Mouse (Mus musculus): ENCODE measurements around the gene Slc15a3. TPM values are rescaled to one million over a fixed set of nuclear protein-coding genes. Genes with fewer than 3 reads are reported as not detected.

Gene Slc15a3
- polyA plus RNA-seq, 1 experiment from 2014 or later: 0.85 TPM

DNA sequence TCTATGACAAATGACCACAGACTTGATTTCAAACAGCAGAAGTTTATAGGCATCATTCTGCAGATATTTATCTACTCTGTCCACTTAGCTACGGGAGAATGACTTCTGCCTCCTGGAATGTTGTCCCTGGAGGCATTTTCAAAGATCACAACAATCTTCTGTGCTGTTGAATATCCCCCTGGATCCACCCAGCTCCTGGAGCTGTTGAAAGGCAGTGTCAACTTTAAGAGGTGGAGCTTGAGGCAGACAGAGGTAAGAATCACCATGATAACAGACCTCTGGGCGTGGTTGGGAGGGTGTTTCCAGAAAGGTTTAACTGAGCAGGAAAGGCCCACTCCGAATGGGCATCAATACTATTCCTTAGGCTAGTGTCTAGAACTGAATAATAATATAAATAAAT lies 3.9 kb upstream of the Slc15a3 start:
- Histone ChIP-seq H3K4me3 (ENCODE audit: low read length) (no peak overlapping the region), H3K4me2 (replicated peaks; ENCODE audit: low read depth, low read length) (no peak overlapping the region), H3K27ac (ENCODE audit: low read length) (no peak overlapping the region), H3K36me3 (ENCODE audit: insufficient read depth, low read length) (no peaks in the 10 kb centered on the region), H3K4me1 (ENCODE audit: insufficient read depth, low read length) (no peaks in the 10 kb centered on the region; the same call in 1 of the 2 replicates), H3K9me3 (ENCODE audit: low read length) (no peaks in the 10 kb centered on the region), H3K9ac (replicated peaks; ENCODE audit: low read length) (no peak overlapping the region), H3K27me3 (ENCODE audit: insufficient read depth, low read length) (no peaks in the 10 kb centered on the region)
- WGBS: 58% methylated on average over 3 of the region's 3 CpGs
- no peak for ATAC-seq (ENCODE audit: low FRiP score, low TSS enrichment)

DNA sequence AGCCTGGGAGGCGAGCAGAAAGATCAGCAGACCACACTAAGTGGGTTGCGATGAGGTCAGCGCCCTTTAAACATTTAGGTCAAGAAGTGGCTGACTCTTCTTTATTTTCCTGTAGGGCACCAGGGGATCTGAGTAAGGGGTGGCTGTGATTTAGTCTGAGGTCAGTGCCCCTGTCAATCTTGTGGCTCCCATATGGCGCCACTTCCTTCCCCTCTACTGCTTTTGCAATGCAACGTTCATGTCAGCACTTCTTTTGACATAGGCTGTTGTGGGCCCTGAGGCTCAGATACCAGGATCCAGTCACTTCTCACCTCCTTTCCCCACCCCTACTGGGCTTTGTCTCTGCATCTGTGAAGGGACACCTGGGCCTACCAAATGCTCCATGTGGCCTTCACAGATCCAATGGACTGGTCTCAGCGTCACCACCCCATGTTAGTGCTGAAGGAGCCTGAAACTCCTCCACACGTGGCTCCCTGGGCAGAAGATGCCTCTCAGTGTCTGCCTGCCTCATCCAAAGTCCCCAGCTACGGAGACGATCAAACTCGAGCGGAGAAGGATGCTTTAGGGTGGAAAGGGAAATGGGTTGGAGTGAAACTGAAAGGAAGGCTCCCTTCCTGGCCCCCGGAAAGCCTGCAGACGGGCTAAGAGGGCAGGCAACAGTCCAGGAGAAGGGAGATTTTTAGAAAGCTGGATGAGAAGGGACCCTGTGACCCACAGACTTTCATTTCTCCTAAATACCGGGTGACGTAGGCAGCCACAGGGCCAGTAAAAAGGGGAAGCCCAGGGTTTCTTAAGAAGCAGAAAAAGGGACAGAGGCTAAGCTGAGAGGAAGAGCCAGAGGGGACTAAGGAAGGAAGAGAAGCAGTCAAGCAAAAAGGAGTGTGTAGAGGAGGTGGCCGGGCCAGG lies 2.4 kb downstream of the Slc15a3 start:
- no peaks in the 10 kb centered on the region for H3K36me3 ChIP-seq (ENCODE audit: insufficient read depth, low read length)
- H3K27me3 ChIP-seq (ENCODE audit: insufficient read depth, low read length): no peaks in the 10 kb centered on the region
- H3K4me3 ChIP-seq (ENCODE audit: low read length): no peak overlapping the region
- H3K4me2 ChIP-seq (replicated peaks; ENCODE audit: low read depth, low read length): peak overlapping the region; percentile 8; the same call in 1 of the 2 replicates
- H3K9ac ChIP-seq (replicated peaks; ENCODE audit: low read length): no peak overlapping the region; the same call in 1 of the 2 replicates
- no peak overlapping the region; the same call in 1 of the 2 replicates for H3K27ac ChIP-seq (ENCODE audit: low read length)
- ATAC-seq (ENCODE audit: low FRiP score, low TSS enrichment): peak; percentile 22; the same call in 1 of the 2 replicates
- no peaks in the 10 kb centered on the region for H3K9me3 ChIP-seq (ENCODE audit: low read length)
- WGBS: 46% methylated on average over 16 of the region's 16 CpGs
- peaks cover 17% of the 10 kb centered on the region for H3K4me1 ChIP-seq (ENCODE audit: insufficient read depth, low read length)

DNA sequence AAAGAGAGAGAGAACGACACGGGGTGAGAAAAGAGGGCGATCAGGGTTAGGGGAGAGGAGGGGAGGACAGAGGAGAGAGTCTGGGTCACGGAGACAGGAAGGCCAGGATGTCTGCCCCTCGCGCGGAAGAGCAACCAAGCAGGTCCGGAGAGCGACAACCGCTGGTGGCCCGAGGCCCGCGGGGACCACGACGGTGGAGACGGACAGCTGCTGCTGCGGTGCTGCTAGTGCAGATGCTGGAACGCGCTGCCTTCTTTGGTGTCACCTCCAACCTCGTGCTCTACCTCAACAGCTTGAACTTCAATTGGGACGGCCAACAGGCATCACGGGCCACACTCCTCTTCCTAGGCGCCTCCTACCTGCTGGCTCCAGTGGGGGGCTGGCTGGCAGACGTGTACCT lies 3.4 kb downstream of the Slc15a3 start:
- ATAC-seq (ENCODE audit: low FRiP score, low TSS enrichment): no peak
- peaks cover 24% of the 10 kb centered on the region for H3K4me1 ChIP-seq (ENCODE audit: insufficient read depth, low read length)

GRCm38 (mm10) chr19:10844206-10844605 lies 4.7 kb downstream of the Slc15a3 start:
- Histone ChIP-seq H3K4me3 (ENCODE audit: low read length) (no peak overlapping the region), H3K9me3 (ENCODE audit: low read length) (no peaks in the 10 kb centered on the region)
- WGBS: 91% methylated on average over 5 of the region's 5 CpGs

More for the DNA sequence above, 3.4 kb downstream of the Slc15a3 start:
- Histone ChIP-seq H3K4me2 (replicated peaks; ENCODE audit: low read depth, low read length) (peak overlapping the region; percentile 35), H3K27me3 (ENCODE audit: insufficient read depth, low read length) (no peaks in the 10 kb centered on the region), H3K9me3 (ENCODE audit: low read length) (no peaks in the 10 kb centered on the region), H3K27ac (ENCODE audit: low read length) (no peak overlapping the region), H3K4me3 (ENCODE audit: low read length) (0 out of 2 replicates have a peak overlapping the region, but pooled peaks have one; percentile 7), H3K36me3 (ENCODE audit: insufficient read depth, low read length) (no peaks in the 10 kb centered on the region), H3K9ac (replicated peaks; ENCODE audit: low read length) (0 out of 2 replicates have a peak overlapping the region, but pooled peaks have one; percentile 28)
- WGBS: 26% methylated on average over 23 of the region's 24 CpGs

DNA sequence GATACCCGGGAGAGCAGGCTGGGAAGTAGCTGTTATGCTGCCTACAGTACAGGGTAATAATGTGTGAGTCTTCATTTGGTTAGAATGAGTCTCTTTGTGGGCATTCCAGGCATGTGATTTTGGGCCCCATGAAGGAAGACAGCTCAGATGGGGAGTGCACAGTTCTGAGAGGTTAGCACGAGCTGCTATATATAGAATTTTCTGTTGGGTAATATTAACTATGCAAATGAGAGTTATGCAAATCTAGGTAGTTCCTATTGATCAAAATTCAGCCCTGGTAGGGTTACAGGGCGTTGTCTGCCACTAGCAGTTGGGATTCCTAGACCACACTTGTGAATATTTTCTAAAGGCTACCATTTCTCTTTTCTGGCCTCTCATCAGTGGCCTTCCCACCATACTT lies 5.9 kb downstream of the Slc15a3 start:
- no peak for ATAC-seq (ENCODE audit: low FRiP score, low TSS enrichment)
- no peaks in the 10 kb centered on the region for H3K27me3 ChIP-seq (ENCODE audit: insufficient read depth, low read length)
- no peak overlapping the region for H3K4me2 ChIP-seq (replicated peaks; ENCODE audit: low read depth, low read length)
- no peak overlapping the region for H3K4me3 ChIP-seq (ENCODE audit: low read length)
- H3K27ac ChIP-seq (ENCODE audit: low read length): no peak overlapping the region
- peaks cover 27% of the 10 kb centered on the region for H3K4me1 ChIP-seq (ENCODE audit: insufficient read depth, low read length)
- H3K9me3 ChIP-seq (ENCODE audit: low read length): no peaks in the 10 kb centered on the region
- 85% methylated on average over 3 of the region's 3 CpGs for WGBS
- H3K9ac ChIP-seq (replicated peaks; ENCODE audit: low read length): no peak overlapping the region
- H3K36me3 ChIP-seq (ENCODE audit: insufficient read depth, low read length): no peaks in the 10 kb centered on the region

More at GRCm38 (mm10) chr19:10844206-10844605, 4.7 kb downstream of the Slc15a3 start:
- H3K9ac ChIP-seq (replicated peaks; ENCODE audit: low read length): no peak overlapping the region
- H3K27me3 ChIP-seq (ENCODE audit: insufficient read depth, low read length): no peaks in the 10 kb centered on the region
- no peak overlapping the region for H3K4me2 ChIP-seq (replicated peaks; ENCODE audit: low read depth, low read length)
- no peaks in the 10 kb centered on the region for H3K36me3 ChIP-seq (ENCODE audit: insufficient read depth, low read length)
- peaks cover 27% of the 10 kb centered on the region for H3K4me1 ChIP-seq (ENCODE audit: insufficient read depth, low read length)
- ATAC-seq (ENCODE audit: low FRiP score, low TSS enrichment): peak; percentile 28; the same call in 1 of the 2 replicates
- H3K27ac ChIP-seq (ENCODE audit: low read length): no peak overlapping the region

DNA sequence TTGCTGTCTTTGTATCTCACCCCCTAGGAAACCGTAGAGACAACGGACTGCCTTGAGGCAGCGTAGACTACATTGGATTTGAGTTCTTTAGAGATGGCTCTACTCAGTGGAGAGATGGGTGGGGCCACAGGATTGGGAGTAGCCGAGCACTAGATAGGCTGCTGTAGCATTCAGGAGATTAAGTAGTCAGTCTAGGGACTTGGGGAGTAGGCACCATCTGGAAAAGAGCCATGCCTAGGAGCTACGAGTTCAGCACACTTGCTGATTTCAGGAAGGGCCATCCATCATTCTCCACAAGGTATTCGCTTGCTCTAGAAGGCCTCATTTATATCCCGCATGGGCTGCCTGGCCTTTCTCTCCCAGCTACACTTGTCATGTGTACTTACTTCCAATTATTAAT lies 6.6 kb downstream of the Slc15a3 start:
- H3K9ac ChIP-seq (replicated peaks; ENCODE audit: low read length): no peak overlapping the region
- H3K4me3 ChIP-seq (ENCODE audit: low read length): no peak overlapping the region
- H3K4me2 ChIP-seq (replicated peaks; ENCODE audit: low read depth, low read length): no peak overlapping the region
- H3K4me1 ChIP-seq (ENCODE audit: insufficient read depth, low read length): peaks cover 27% of the 10 kb centered on the region
- 72% methylated on average over 7 of the region's 7 CpGs for WGBS
- ATAC-seq (ENCODE audit: low FRiP score, low TSS enrichment): no peak
- H3K36me3 ChIP-seq (ENCODE audit: insufficient read depth, low read length): no peaks in the 10 kb centered on the region
- no peak overlapping the region for H3K27ac ChIP-seq (ENCODE audit: low read length)
- H3K27me3 ChIP-seq (ENCODE audit: insufficient read depth, low read length): no peaks in the 10 kb centered on the region
- H3K9me3 ChIP-seq (ENCODE audit: low read length): no peaks in the 10 kb centered on the region

- Histone ChIP-seq H3K4me2 (replicated peaks; ENCODE audit: low read depth, low read length) (no peak overlapping the region), H3K27ac (ENCODE audit: low read length) (0 out of 2 replicates have a peak overlapping the region, but pooled peaks have one; percentile 8), H3K27me3 (ENCODE audit: insufficient read depth, low read length) (no peaks in the 10 kb centered on the region), H3K9ac (replicated peaks; ENCODE audit: low read length) (no peak overlapping the region), H3K4me1 (ENCODE audit: insufficient read depth, low read length) (peaks cover 18% of the 10 kb centered on the region), H3K4me3 (ENCODE audit: low read length) (no peak overlapping the region), H3K9me3 (ENCODE audit: low read length) (no peaks in the 10 kb centered on the region), H3K36me3 (ENCODE audit: insufficient read depth, low read length) (no peaks in the 10 kb centered on the region)
- 37% methylated on average over 3 of the region's 3 CpGs for WGBS
- no peak for ATAC-seq (ENCODE audit: low FRiP score, low TSS enrichment)
Observed at GRCm38 (mm10) chr19:10847311-10848087, 8.0 kb downstream of the Slc15a3 start.

DNA sequence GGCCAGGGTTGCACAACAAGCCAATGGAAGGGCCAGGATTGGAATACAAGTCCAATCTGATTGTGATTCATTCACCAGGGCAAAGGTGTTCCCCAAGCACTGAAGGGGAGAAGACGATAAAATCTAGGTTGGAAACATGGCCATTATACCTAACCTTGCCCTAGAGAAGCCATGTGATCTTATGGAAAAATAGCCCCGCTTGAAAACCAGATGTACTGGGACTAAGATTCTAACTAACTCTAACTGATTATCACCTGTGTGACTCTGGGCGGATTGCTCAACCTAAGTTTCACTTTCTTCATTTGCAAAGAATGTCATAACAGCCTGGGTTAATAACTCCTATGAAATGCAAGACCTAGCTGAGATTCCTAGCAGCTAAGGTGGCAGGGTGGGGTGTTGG lies 15.9 kb downstream of the Slc15a3 start:
- Histone ChIP-seq H3K4me2 (replicated peaks; ENCODE audit: low read depth, low read length) (no peak overlapping the region), H3K4me1 (ENCODE audit: insufficient read depth, low read length) (no peaks in the 10 kb centered on the region), H3K4me3 (ENCODE audit: low read length) (no peak overlapping the region), H3K27ac (ENCODE audit: low read length) (no peak overlapping the region), H3K27me3 (ENCODE audit: insufficient read depth, low read length) (no peaks in the 10 kb centered on the region), H3K36me3 (ENCODE audit: insufficient read depth, low read length) (peaks cover 36% of the 10 kb centered on the region), H3K9me3 (ENCODE audit: low read length) (no peaks in the 10 kb centered on the region), H3K9ac (replicated peaks; ENCODE audit: low read length) (no peak overlapping the region)
- 77% methylated on average over 3 of the region's 3 CpGs for WGBS
- no peak for ATAC-seq (ENCODE audit: low FRiP score, low TSS enrichment)

DNA sequence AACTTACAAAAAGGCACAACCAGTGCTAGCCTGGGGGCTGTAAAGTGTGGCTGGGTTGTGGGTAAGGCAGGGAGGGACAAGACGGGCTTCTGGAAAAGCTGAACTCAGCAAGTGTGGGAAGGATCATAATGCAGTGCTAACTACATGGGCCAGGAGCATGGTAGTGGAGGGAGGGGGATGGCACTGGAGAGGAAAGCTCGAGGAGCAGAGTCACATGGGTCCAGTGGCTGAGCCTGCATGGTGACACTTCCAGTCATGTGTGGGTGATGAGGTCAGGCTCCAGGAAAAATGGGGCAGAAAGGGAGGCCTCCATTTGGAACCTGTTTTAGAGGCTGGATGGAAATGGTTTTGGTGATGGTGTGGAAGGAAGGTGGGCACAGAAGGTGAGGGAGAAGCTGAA lies 17.0 kb downstream of the Slc15a3 start:
- Histone ChIP-seq H3K27me3 (ENCODE audit: insufficient read depth, low read length) (no peaks in the 10 kb centered on the region), H3K9ac (replicated peaks; ENCODE audit: low read length) (no peak overlapping the region), H3K27ac (ENCODE audit: low read length) (no peak overlapping the region), H3K4me1 (ENCODE audit: insufficient read depth, low read length) (no peaks in the 10 kb centered on the region), H3K4me3 (ENCODE audit: low read length) (no peak overlapping the region), H3K36me3 (ENCODE audit: insufficient read depth, low read length) (peaks cover 46% of the 10 kb centered on the region), H3K4me2 (replicated peaks; ENCODE audit: low read depth, low read length) (no peak overlapping the region), H3K9me3 (ENCODE audit: low read length) (no peaks in the 10 kb centered on the region)
- WGBS: 45% methylated on average over 2 of the region's 2 CpGs
- no peak for ATAC-seq (ENCODE audit: low FRiP score, low TSS enrichment)

All from kidney, embryonic 16.5 days (tissue).